Mouse (Mus musculus) kidney, adult 2 months (tissue): Measurements from ENCODE around the gene Kctd5.

Source experiments
- CTCF ChIP-seq: fragments of 200-500 bp; conservative IDR thresholded peaks from 2 replicates; pipeline ENCODE4 v1.5.1; 2011; ENCODE audit warnings: low read depth, mild to moderate bottlenecking, control low read depth, low read length, moderate library complexity, mixed read lengths; ENCODE audit not compliant: insufficient read depth, insufficient read length
- POLR2A ChIP-seq: fragments of 200-500 bp; IDR thresholded peaks from one replicate; pipeline ENCODE4 v1.6.1; 2011; ENCODE audit warnings: low read depth, low read length, control low read depth

GRCm38 (mm10) chr17:24030551-24030950 lies 42.7 kb downstream of the Kctd5 start:
- TF ChIP-seq CTCF (no peak), POLR2A (no peak)
